Mouse (Mus musculus) testis, postnatal 14 days (tissue): ENCODE results near the gene Cntn6.

ENCODE experiments used
- DNase-seq: peaks from one replicate; pipeline ENCODE4 v3.0.0; 2021; ENCODE audit warnings: low spot score

Gene Cntn6

GRCm38 (mm10) chr6:104492490-104493431 is at the start of gene Cntn6:
Gene Cntn6, plus strand, starts transcription at chr6:104492790.
- DNase-seq: no peak

- DNase-seq: no peak
These were observed 48.9 kb upstream of the Cntn6 start for GRCm38 (mm10) chr6:104443731-104444130.

- DNase-seq: no peak
These were observed 21.9 kb upstream of the Cntn6 start for GRCm38 (mm10) chr6:104470706-104471105.

- no peak for DNase-seq
These were observed 13.3 kb upstream of the Cntn6 start for GRCm38 (mm10) chr6:104479242-104479641.

GRCm38 (mm10) chr6:104493459-104493858 is 869 bp downstream of the Cntn6 start:
- no peak for DNase-seq

GRCm38 (mm10) chr6:104495801-104496200 is 3.2 kb downstream of the Cntn6 start:
- no peak for DNase-seq

GRCm38 (mm10) chr6:104563993-104564392 is 71.4 kb downstream of the Cntn6 start:
- no peak for DNase-seq

GRCm38 (mm10) chr6:104569564-104569963 is 77.0 kb downstream of the Cntn6 start:
- no peak for DNase-seq

- DNase-seq: no peak
These were observed 95.4 kb downstream of the Cntn6 start for GRCm38 (mm10) chr6:104588028-104588427.

GRCm38 (mm10) chr6:104600838-104601397 is 108.3 kb downstream of the Cntn6 start:
- DNase-seq: no peak

- DNase-seq: no peak
These were observed 110.3 kb downstream of the Cntn6 start for GRCm38 (mm10) chr6:104602894-104603293.

- no peak for DNase-seq
These were observed 110.8 kb downstream of the Cntn6 start for GRCm38 (mm10) chr6:104603371-104603770.

GRCm38 (mm10) chr6:104605214-104605613 is 112.6 kb downstream of the Cntn6 start:
- DNase-seq: no peak

GRCm38 (mm10) chr6:104653518-104653917 is 160.9 kb downstream of the Cntn6 start:
- no peak for DNase-seq

GRCm38 (mm10) chr6:104668701-104669100 is 176.1 kb downstream of the Cntn6 start:
- no peak for DNase-seq

GRCm38 (mm10) chr6:104674249-104674648 is 181.7 kb downstream of the Cntn6 start:
- no peak for DNase-seq

GRCm38 (mm10) chr6:104679809-104680495 is 187.4 kb downstream of the Cntn6 start:
- no peak for DNase-seq

- DNase-seq: no peak
These were observed 195.4 kb downstream of the Cntn6 start for GRCm38 (mm10) chr6:104687980-104688379.

GRCm38 (mm10) chr6:104688439-104689125 is 196.0 kb downstream of the Cntn6 start:
- DNase-seq: no peak

- no peak for DNase-seq
These were observed 236.0 kb downstream of the Cntn6 start for GRCm38 (mm10) chr6:104728571-104728970.

- no peak for DNase-seq
These were observed 241.7 kb downstream of the Cntn6 start for GRCm38 (mm10) chr6:104734256-104734655.

- no peak for DNase-seq
These were observed 246.4 kb downstream of the Cntn6 start for GRCm38 (mm10) chr6:104738999-104739398.
